Mouse (Mus musculus) stomach, embryonic 16.5 days (tissue): ENCODE measurements at regions not wholly inside any gene's neighbourhood (a gene's known extent, or its start where the extent isn't known, plus 50 kb on each side); places are given as distances from the start of the nearest gene placed in this dataset.

ENCODE experiments used
- ATAC-seq: fragments of 200-750 bp; cut with Nextera tagmentation; 2 replicates; pipeline ENCODE4 v1.8.0; 2017; ENCODE audit warnings: moderate number of reproducible peaks, moderate TSS enrichment; ENCODE audit not compliant: insufficient read depth, low FRiP score
- H3K27ac ChIP-seq: fragments of 300-500 bp; sonication (generic); 2 replicates; pipeline ENCODE4 v1.5.1; 2014; ENCODE audit warnings: low read length
- H3K27me3 ChIP-seq: fragments of 300-500 bp; sonication (generic); 2 replicates; pipeline ENCODE4 v1.6.1; 2014; ENCODE audit warnings: low read length, control low read depth, mixed read lengths; ENCODE audit not compliant: control insufficient read depth, insufficient read depth
- H3K36me3 ChIP-seq: fragments of 300-500 bp; sonication (generic); 2 replicates; pipeline ENCODE4 v1.6.1; 2014; ENCODE audit warnings: low read length; ENCODE audit not compliant: control insufficient read depth, insufficient read depth
- H3K4me1 ChIP-seq: fragments of 300-500 bp; sonication (generic); 2 replicates; pipeline ENCODE4 v1.6.1; 2014; ENCODE audit warnings: low read length, control low read depth, mixed read lengths; ENCODE audit not compliant: control insufficient read depth, insufficient read depth
- H3K4me2 ChIP-seq: fragments of 300-500 bp; sonication (generic); 2 replicates; pipeline ENCODE4 v1.6.1; 2014; ENCODE audit warnings: low read depth, low read length, mixed read lengths
- H3K4me3 ChIP-seq: fragments of 300-500 bp; sonication (generic); replicated peaks from 2 replicates; pipeline ENCODE4 v1.5.1; 2014; ENCODE audit warnings: mild to moderate bottlenecking, low read length
- H3K9ac ChIP-seq: fragments of 300-500 bp; sonication (generic); 2 replicates; pipeline ENCODE4 v1.6.1; 2014; ENCODE audit warnings: low read length
- H3K9me3 ChIP-seq: fragments of 300-500 bp; sonication (generic); replicated peaks from 2 replicates; pipeline ENCODE4 v1.6.1; 2016; ENCODE audit warnings: low read length, control low read depth; ENCODE audit not compliant: control insufficient read depth
- whole genome bisulfite sequencing: fragments of 180-500 bp; shearing (Covaris S2); extraction: QIAGEN DNeasy Blood & Tissue Kit; methylation state at CpG from one replicate; pipeline ENCODE4 v1.1.7; 2014; 5-methylcytosine and 5-hydroxymethylcytosine counted together

DNA sequence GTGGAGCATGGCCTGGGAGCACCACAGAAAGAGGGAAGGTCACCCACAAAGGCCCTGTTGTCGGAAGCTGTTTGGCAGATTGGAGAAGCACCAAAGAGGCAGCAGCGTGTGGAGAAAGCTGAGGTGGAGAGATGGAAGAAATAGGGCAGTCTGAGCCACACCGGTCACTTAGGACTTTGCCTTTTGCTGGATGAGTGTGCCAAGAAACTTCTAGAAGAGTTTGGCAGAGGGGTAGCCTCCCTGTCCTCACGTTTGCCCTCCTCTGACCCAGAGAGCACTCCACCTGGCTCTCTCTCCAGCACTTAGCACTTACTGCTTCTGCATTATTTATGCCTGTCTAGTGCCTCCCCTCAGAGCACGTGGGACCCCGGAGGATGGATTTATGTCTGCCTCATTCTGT is 485.3 kb upstream of the Kcnab2 start:
- ATAC-seq: no peak
- Histone ChIP-seq H3K27me3 (no peaks in the 10 kb centered on the region), H3K27ac (no peak overlapping the region), H3K9ac (no peak overlapping the region), H3K4me3 (no peak overlapping the region), H3K9me3 (no peaks in the 10 kb centered on the region), H3K4me1 (no peaks in the 10 kb centered on the region), H3K36me3 (no peaks in the 10 kb centered on the region), H3K4me2 (no peak overlapping the region)
- WGBS: 59% methylated on average over 6 of the region's 6 CpGs

GRCm38 (mm10) chr4:152962165-152962564 is 484.5 kb upstream of the Kcnab2 start:
- no peak overlapping the region for H3K4me2 ChIP-seq
- H3K9ac ChIP-seq: no peak overlapping the region
- no peaks in the 10 kb centered on the region for H3K27me3 ChIP-seq
- no peaks in the 10 kb centered on the region for H3K4me1 ChIP-seq
- no peak for ATAC-seq
- H3K9me3 ChIP-seq: no peaks in the 10 kb centered on the region
- no peak overlapping the region for H3K27ac ChIP-seq
- H3K4me3 ChIP-seq: no peak overlapping the region
- no peaks in the 10 kb centered on the region for H3K36me3 ChIP-seq

GRCm38 (mm10) chr4:152961677-152962076 is 484.0 kb upstream of the Kcnab2 start:
- no peak overlapping the region for H3K27ac ChIP-seq
- H3K4me2 ChIP-seq: no peak overlapping the region
- H3K27me3 ChIP-seq: no peaks in the 10 kb centered on the region
- H3K9me3 ChIP-seq: no peaks in the 10 kb centered on the region
- no peaks in the 10 kb centered on the region for H3K36me3 ChIP-seq
- H3K4me3 ChIP-seq: no peak overlapping the region
- no peaks in the 10 kb centered on the region for H3K4me1 ChIP-seq
- no peak overlapping the region for H3K9ac ChIP-seq
- no peak for ATAC-seq
- WGBS: 86% methylated on average over 4 of the region's 4 CpGs

- WGBS: 53% methylated on average over 12 of the region's 12 CpGs
- no peaks in the 10 kb centered on the region for H3K4me1 ChIP-seq
- ATAC-seq: no peak
- H3K27me3 ChIP-seq: no peaks in the 10 kb centered on the region
- no peak overlapping the region for H3K4me3 ChIP-seq
- no peaks in the 10 kb centered on the region for H3K9me3 ChIP-seq
- H3K36me3 ChIP-seq: no peaks in the 10 kb centered on the region
- no peak overlapping the region for H3K4me2 ChIP-seq
- no peak overlapping the region for H3K27ac ChIP-seq
- no peak overlapping the region for H3K9ac ChIP-seq
These were observed 482.1 kb upstream of the Kcnab2 start for GRCm38 (mm10) chr4:152959627-152960230.

DNA sequence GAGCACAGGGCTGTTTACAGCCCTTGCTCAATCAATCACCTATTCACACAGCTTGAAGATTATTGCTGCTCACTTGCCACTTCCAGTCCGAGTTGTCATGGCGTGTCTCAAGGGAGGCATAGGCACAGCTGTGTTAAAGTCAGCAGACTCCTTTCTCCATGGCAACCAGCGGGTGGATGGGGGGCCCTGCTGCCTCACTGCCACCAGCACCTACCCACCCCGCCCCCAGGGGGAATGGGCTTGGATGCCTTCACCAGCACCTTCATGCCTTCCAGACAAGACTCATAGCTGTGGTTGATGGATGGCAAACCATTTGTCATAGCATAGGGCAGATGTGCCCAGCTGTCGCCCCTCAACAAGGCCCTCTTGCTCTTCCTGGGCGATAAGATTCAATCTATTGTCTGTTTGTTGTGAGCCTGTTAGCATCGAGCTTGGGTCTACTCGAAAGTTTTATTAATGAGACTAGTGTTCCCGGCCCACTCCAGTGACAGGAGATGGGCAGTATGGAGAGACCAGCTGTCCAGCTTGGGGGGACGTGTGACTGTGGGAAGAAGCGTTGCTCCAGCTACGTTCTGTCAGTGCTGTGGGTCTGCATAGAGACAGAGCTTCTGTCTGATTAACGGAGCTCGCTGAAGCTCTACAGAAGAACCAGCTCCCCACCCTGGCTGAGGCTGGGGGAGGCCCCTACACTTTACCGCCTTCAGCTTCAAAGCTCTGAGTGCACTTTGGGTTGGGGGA is 475.7 kb upstream of the Kcnab2 start:
- Histone ChIP-seq H3K4me3 (no peak overlapping the region), H3K9ac (no peak overlapping the region), H3K9me3 (no peaks in the 10 kb centered on the region), H3K27me3 (no peaks in the 10 kb centered on the region), H3K4me1 (peaks cover 7% of the 10 kb centered on the region; the same call in 1 of the 2 replicates), H3K27ac (no peak overlapping the region), H3K36me3 (no peaks in the 10 kb centered on the region), H3K4me2 (no peak overlapping the region)
- peak; percentile 11; the same call in 1 of the 2 replicates for ATAC-seq
- 33% methylated on average over 15 of the region's 15 CpGs for WGBS

DNA sequence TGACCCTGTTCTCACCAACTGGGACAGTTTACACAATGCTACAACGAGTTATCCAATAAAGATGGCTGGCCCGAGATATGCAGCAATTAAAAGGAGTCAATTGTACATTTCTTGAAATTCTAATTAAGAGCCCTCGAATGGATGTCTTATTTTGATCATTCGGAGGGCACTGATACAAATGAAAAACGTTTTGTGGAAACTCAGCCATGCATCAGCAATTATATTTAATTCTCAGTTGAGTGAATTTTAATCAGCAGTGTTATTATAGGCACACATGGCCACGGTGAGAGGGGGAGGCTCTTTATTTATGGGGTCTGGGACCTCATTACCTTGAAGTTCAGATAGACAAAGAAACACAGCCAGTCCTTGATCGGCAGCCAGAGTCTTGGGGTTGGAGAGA is 471.3 kb upstream of the Kcnab2 start:
- ATAC-seq: no peak
- no peak overlapping the region for H3K9ac ChIP-seq
- peaks cover 5% of the 10 kb centered on the region; the same call in 1 of the 2 replicates for H3K4me1 ChIP-seq
- no peak overlapping the region for H3K4me3 ChIP-seq
- WGBS: 68% methylated on average over 7 of the region's 7 CpGs
- no peak overlapping the region for H3K4me2 ChIP-seq
- H3K9me3 ChIP-seq: no peaks in the 10 kb centered on the region
- H3K36me3 ChIP-seq: no peaks in the 10 kb centered on the region
- no peak overlapping the region for H3K27ac ChIP-seq
- H3K27me3 ChIP-seq: no peaks in the 10 kb centered on the region

DNA sequence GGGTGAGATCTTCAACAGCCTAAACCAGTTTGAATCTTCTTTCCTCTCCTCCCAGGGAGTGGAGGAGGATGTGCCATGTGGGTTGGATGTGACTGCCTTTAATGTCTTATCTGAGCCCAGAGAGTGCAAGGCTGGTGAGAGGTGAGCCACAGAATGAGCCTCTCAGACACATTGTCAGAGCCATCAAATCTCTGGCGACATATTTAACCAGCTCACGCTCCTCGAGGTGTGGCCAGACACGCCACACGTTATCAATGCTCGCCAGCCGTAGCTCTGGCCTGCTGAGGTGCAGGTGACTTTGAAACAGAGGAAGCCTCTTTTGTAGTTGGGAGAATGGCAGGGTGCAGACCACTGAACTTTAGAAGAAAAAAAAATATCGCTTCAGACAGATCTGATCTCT is 463.5 kb upstream of the Kcnab2 start:
- H3K27me3 ChIP-seq: no peaks in the 10 kb centered on the region
- 79% methylated on average over 8 of the region's 8 CpGs for WGBS
- H3K27ac ChIP-seq: no peak overlapping the region
- no peaks in the 10 kb centered on the region for H3K36me3 ChIP-seq
- no peaks in the 10 kb centered on the region for H3K9me3 ChIP-seq
- H3K9ac ChIP-seq: no peak overlapping the region
- no peak overlapping the region for H3K4me2 ChIP-seq
- H3K4me3 ChIP-seq: no peak overlapping the region
- no peak for ATAC-seq
- H3K4me1 ChIP-seq: no peaks in the 10 kb centered on the region

- no peak for ATAC-seq
- no peaks in the 10 kb centered on the region for H3K4me1 ChIP-seq
- no peak overlapping the region for H3K9ac ChIP-seq
- no peaks in the 10 kb centered on the region for H3K36me3 ChIP-seq
- WGBS: 53% methylated on average over 2 of the region's 2 CpGs
- H3K4me3 ChIP-seq: no peak overlapping the region
- H3K4me2 ChIP-seq: no peak overlapping the region
- H3K27me3 ChIP-seq: no peaks in the 10 kb centered on the region
- H3K27ac ChIP-seq: no peak overlapping the region
- no peaks in the 10 kb centered on the region for H3K9me3 ChIP-seq
These were observed 458.9 kb upstream of the Kcnab2 start for GRCm38 (mm10) chr4:152936614-152937013.

DNA sequence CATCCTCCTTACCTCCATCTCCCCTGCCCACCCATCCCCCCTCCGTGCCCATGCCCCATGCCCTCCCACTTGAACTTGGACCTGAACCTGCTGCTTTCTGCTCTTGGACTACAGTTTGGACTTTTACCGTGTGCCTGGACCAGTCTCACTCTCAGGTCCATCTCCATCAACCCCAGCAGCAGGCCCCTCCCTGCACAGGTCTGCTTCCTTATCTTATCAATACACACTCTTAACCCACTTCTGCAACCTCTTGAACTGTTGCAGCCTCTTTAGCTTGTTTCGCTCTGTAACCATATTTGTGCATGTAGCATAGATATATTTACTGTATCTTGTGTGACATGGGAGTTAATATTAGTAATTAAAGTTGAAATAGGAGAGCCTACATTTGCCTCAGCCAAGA is 457.8 kb upstream of the Kcnab2 start:
- Histone ChIP-seq H3K9ac (no peak overlapping the region), H3K4me3 (no peak overlapping the region), H3K36me3 (no peaks in the 10 kb centered on the region), H3K4me2 (no peak overlapping the region), H3K9me3 (no peaks in the 10 kb centered on the region), H3K27ac (no peak overlapping the region), H3K27me3 (no peaks in the 10 kb centered on the region), H3K4me1 (no peaks in the 10 kb centered on the region)
- WGBS: 72% methylated on average over 3 of the region's 3 CpGs
- no peak for ATAC-seq
